Mouse (Mus musculus) stomach, postnatal 0 days (tissue): Measurements from ENCODE around the gene Flt4. TPM values are rescaled to one million over a fixed set of nuclear protein-coding genes. Genes with fewer than 3 reads are reported as not detected.

Experiments used
- ATAC-seq: fragments of 200-750 bp; cut with Nextera tagmentation; 2 replicates; pipeline ENCODE4 v1.8.0; 2017; ENCODE audit not compliant: low FRiP score, low TSS enrichment
- DNase-seq: peaks from one replicate; pipeline ENCODE4 v3.0.0-alpha.2; 2016; ENCODE audit warnings: low spot score
- H3K27ac ChIP-seq: fragments of 300-500 bp; sonication (generic); replicated peaks from 2 replicates; pipeline ENCODE4 v1.5.1; 2014; ENCODE audit warnings: mild to moderate bottlenecking, control low read depth
- H3K27me3 ChIP-seq: fragments of 300-500 bp; sonication (generic); 2 replicates; pipeline ENCODE4 v1.6.1; 2014; ENCODE audit warnings: low read length; ENCODE audit not compliant: control insufficient read depth, insufficient read depth
- H3K36me3 ChIP-seq: fragments of 300-500 bp; sonication (generic); 2 replicates; pipeline ENCODE4 v1.6.1; 2014; ENCODE audit warnings: low read length, mixed read lengths; ENCODE audit not compliant: control insufficient read depth, insufficient read depth
- H3K4me1 ChIP-seq: fragments of 300-500 bp; sonication (generic); replicated peaks from 2 replicates; pipeline ENCODE4 v1.6.1; 2014; ENCODE audit warnings: antibody characterized with exemption; ENCODE audit not compliant: control insufficient read depth, insufficient read depth
- H3K4me2 ChIP-seq: fragments of 300-500 bp; sonication (generic); replicated peaks from 2 replicates; pipeline ENCODE4 v1.6.1; 2014; ENCODE audit warnings: low read depth, mild to moderate bottlenecking, control low read depth, moderate library complexity
- H3K4me3 ChIP-seq: fragments of 300-500 bp; sonication (generic); 2 replicates; pipeline ENCODE4 v1.5.1; 2014; ENCODE audit warnings: low read depth, low read length, control low read depth
- H3K9ac ChIP-seq: fragments of 300-500 bp; sonication (generic); 2 replicates; pipeline ENCODE4 v1.6.1; 2014; ENCODE audit warnings: mild to moderate bottlenecking, low read length, control low read depth, mixed read lengths
- H3K9me3 ChIP-seq: fragments of 300-500 bp; sonication (generic); 2 replicates; pipeline ENCODE4 v1.6.1; 2016; ENCODE audit warnings: low read length; ENCODE audit not compliant: control insufficient read depth
- CTCF ChIP-seq: IDR thresholded peaks from 2 replicates; pipeline ENCODE4 v1.5.1; 2016; ENCODE audit warnings: antibody characterized with exemption, low read depth, mild to moderate bottlenecking, moderate library complexity
- EP300 ChIP-seq: optimal IDR thresholded peaks from 2 replicates; pipeline ENCODE3; 2016; ENCODE audit warnings: antibody characterized with exemption
- WGBS: fragments of 180-500 bp; shearing (Covaris S2); extraction: QIAGEN DNeasy Blood & Tissue Kit; methylation state at CpG from one replicate; pipeline ENCODE4 v1.1.7; 2014; 5-methylcytosine and 5-hydroxymethylcytosine counted together
- polyA plus RNA-seq: library from polyadenylated mRNA; unstranded; fragments of >200 nt; fragmentation: Nextera tagmentation; extraction: Ambion mirVana; gene quantifications from 2 replicates; pipeline ENCODE4 v1.2.1, GENCODE M21; 2015

The Flt4 gene
- polyA plus RNA-seq, 1 experiment from 2014 or later = 1.5 TPM

- Histone ChIP-seq H3K4me1 (no peaks in the 10 kb centered on the region), H3K27ac (no peak overlapping the region), H3K4me3 (no peak overlapping the region), H3K27me3 (no peaks in the 10 kb centered on the region), H3K36me3 (peaks cover 3% of the 10 kb centered on the region; the same call in 1 of the 2 replicates), H3K9ac (no peak overlapping the region), H3K9me3 (no peaks in the 10 kb centered on the region), H3K4me2 (no peak overlapping the region)
- TF ChIP-seq EP300 (no peak), CTCF (no peak)
- ATAC-seq = no peak
- 68% methylated on average over 2 of the region's 2 CpGs for WGBS
- DNase-seq = no peak
These were observed 86.6 kb downstream of the Flt4 start for GRCm38 (mm10) chr11:49695695-49696094.

GRCm38 (mm10) chr11:49696472-49696871, 87.4 kb downstream of the Flt4 start:
- Histone ChIP-seq H3K36me3 (peaks cover 5% of the 10 kb centered on the region), H3K9me3 (no peaks in the 10 kb centered on the region), H3K4me3 (no peak overlapping the region), H3K9ac (no peak overlapping the region), H3K4me1 (no peaks in the 10 kb centered on the region), H3K27me3 (no peaks in the 10 kb centered on the region), H3K4me2 (no peak overlapping the region), H3K27ac (no peak overlapping the region)
- no peak for ATAC-seq
- DNase-seq = no peak
- TF ChIP-seq CTCF = no peak
- no peak for TF ChIP-seq EP300
- 87% methylated on average over 2 of the region's 2 CpGs for WGBS

GRCm38 (mm10) chr11:49697779-49698178, 88.7 kb downstream of the Flt4 start:
- DNase-seq (no peak), ATAC-seq (no peak)
- H3K4me3 ChIP-seq = no peak overlapping the region
- H3K27me3 ChIP-seq = no peaks in the 10 kb centered on the region
- 88% methylated on average over 5 of the region's 5 CpGs for WGBS
- TF ChIP-seq CTCF = no peak
- TF ChIP-seq EP300 = no peak
- H3K27ac ChIP-seq = no peak overlapping the region
- H3K36me3 ChIP-seq = peaks cover 9% of the 10 kb centered on the region
- H3K4me2 ChIP-seq = no peak overlapping the region
- H3K9me3 ChIP-seq = no peaks in the 10 kb centered on the region
- H3K9ac ChIP-seq = no peak overlapping the region
- no peaks in the 10 kb centered on the region for H3K4me1 ChIP-seq

GRCm38 (mm10) chr11:49699079-49699478, 90.0 kb downstream of the Flt4 start:
- H3K36me3 ChIP-seq = peaks cover 9% of the 10 kb centered on the region
- ATAC-seq (no peak), DNase-seq (no peak)
- H3K4me1 ChIP-seq = no peaks in the 10 kb centered on the region
- H3K27me3 ChIP-seq = no peaks in the 10 kb centered on the region
- no peak overlapping the region for H3K27ac ChIP-seq
- no peak overlapping the region for H3K4me2 ChIP-seq
- no peaks in the 10 kb centered on the region for H3K9me3 ChIP-seq
- TF ChIP-seq CTCF = no peak
- TF ChIP-seq EP300 = no peak
- H3K4me3 ChIP-seq = no peak overlapping the region
- WGBS = 92% methylated on average over 1 of the region's 1 CpGs
- no peak overlapping the region for H3K9ac ChIP-seq

- no peak overlapping the region for H3K9ac ChIP-seq
- no peaks in the 10 kb centered on the region for H3K4me1 ChIP-seq
- no peak overlapping the region for H3K4me3 ChIP-seq
- no peaks in the 10 kb centered on the region for H3K9me3 ChIP-seq
- H3K36me3 ChIP-seq = peaks cover 9% of the 10 kb centered on the region
- H3K27me3 ChIP-seq = no peaks in the 10 kb centered on the region
- no peak overlapping the region for H3K4me2 ChIP-seq
- 97% methylated on average over 8 of the region's 8 CpGs for WGBS
- ATAC-seq = no peak
- no peak overlapping the region for H3K27ac ChIP-seq
- no peak for DNase-seq
- TF ChIP-seq CTCF (no peak), EP300 (no peak)
These were observed 93.0 kb downstream of the Flt4 start for GRCm38 (mm10) chr11:49702014-49702413.

Other genes starting within 250 kb of the Flt4 start
- not detected in 2 replicates for gene Olfr1389, start 186.2 kb upstream of the Flt4 start, polyA plus RNA-seq
- gene Olfr1388, start 172.6 kb upstream of the Flt4 start, polyA plus RNA-seq = 0.08 TPM in 1 of 2 replicates, not detected in the other
- 0.07 TPM in 1 of 2 replicates, not detected in the other for gene Olfr1387, start 153.9 kb upstream of the Flt4 start, polyA plus RNA-seq
- gene Olfr1386, start 144.2 kb upstream of the Flt4 start, polyA plus RNA-seq = not detected in 2 replicates
- gene Olfr1385, start 120.2 kb upstream of the Flt4 start, polyA plus RNA-seq = not detected in 2 replicates
- gene Olfr1384, start 102.5 kb upstream of the Flt4 start, polyA plus RNA-seq = 0.06 TPM in 1 of 2 replicates, not detected in the other
- 0.02 TPM in 1 of 2 replicates, not detected in the other for gene Olfr1383, start 89.6 kb upstream of the Flt4 start, polyA plus RNA-seq
- gene Olfr1382, start 81.0 kb upstream of the Flt4 start, polyA plus RNA-seq = not detected in 2 replicates
- not detected in 2 replicates for gene Olfr1381, start 65.8 kb upstream of the Flt4 start, polyA plus RNA-seq
- not detected in 2 replicates for gene Olfr1380, start 52.4 kb upstream of the Flt4 start, polyA plus RNA-seq
- gene Scgb3a1, start 54.3 kb downstream of the Flt4 start, polyA plus RNA-seq = 3.6 and 3.9 TPM in 2 replicates
- gene Cnot6, start 103.5 kb downstream of the Flt4 start, polyA plus RNA-seq = 29.1 and 29.6 TPM in 2 replicates
- 2.3 and 2.8 TPM in 2 replicates for gene Gfpt2, start 184.9 kb downstream of the Flt4 start, polyA plus RNA-seq
- gene Mapk9, start 237.5 kb downstream of the Flt4 start, polyA plus RNA-seq = 19.2 and 19.7 TPM in 2 replicates